Mouse (Mus musculus) bone marrow macrophage, adult 2 months (primary cell): Measurements from ENCODE around the gene Pkdcc. TPM values are rescaled to one million over a fixed set of nuclear protein-coding genes. Genes with fewer than 3 reads are reported as not detected.

Experiments used
- H3K27ac ChIP-seq: 2 replicates; pipeline ENCODE4 v1.5.1; 2012; ENCODE audit warnings: low read depth, low read length; ENCODE audit not compliant: insufficient read depth
- H3K4me1 ChIP-seq: 2 replicates; pipeline ENCODE4 v1.6.1; 2012; ENCODE audit warnings: low read length; ENCODE audit not compliant: control insufficient read depth, insufficient read depth
- H3K4me3 ChIP-seq: 2 replicates; pipeline ENCODE4 v1.5.1; 2012; ENCODE audit warnings: mild to moderate bottlenecking, low read length, moderate library complexity; ENCODE audit not compliant: insufficient read depth
- CTCF ChIP-seq: IDR thresholded peaks from 2 replicates; pipeline ENCODE4 v1.5.1; 2012; ENCODE audit warnings: low read depth, mild to moderate bottlenecking, low read length, moderate library complexity
- POLR2A ChIP-seq: IDR thresholded peaks from 2 replicates; pipeline ENCODE4 v1.6.1; 2012; ENCODE audit warnings: mild to moderate bottlenecking, low read depth, low read length, borderline replicate concordance
- polyA plus RNA-seq: library from polyadenylated mRNA; stranded (reverse); fragments of >200 nt; gene quantifications from 2 replicates; pipeline ENCODE4 v1.2.4, GENCODE M21; 2012; ENCODE audit not compliant: missing spikeins, insufficient read depth, insufficient read length

Gene Pkdcc
- polyA plus RNA-seq, 1 experiment, result 3.8 TPM

GRCm38 (mm10) chr17:83238123-83239058 is 23.3 kb downstream of the Pkdcc start:
- H3K27ac ChIP-seq, result no peak overlapping the region
- TF ChIP-seq CTCF, result no peak
- no peak for TF ChIP-seq POLR2A
- no peaks in the 10 kb centered on the region for H3K4me1 ChIP-seq
- H3K4me3 ChIP-seq, result no peak overlapping the region

- no peak for TF ChIP-seq CTCF
- no peak for TF ChIP-seq POLR2A
- peaks cover 8% of the 10 kb centered on the region for H3K4me1 ChIP-seq
Measured at GRCm38 (mm10) chr17:83244502-83244901, 29.4 kb downstream of the Pkdcc start.

GRCm38 (mm10) chr17:83245460-83245859 is 30.4 kb downstream of the Pkdcc start:
- Histone ChIP-seq H3K4me3 (no peak overlapping the region), H3K4me1 (peaks cover 8% of the 10 kb centered on the region), H3K27ac (no peak overlapping the region)
- no peak for TF ChIP-seq CTCF
- no peak for TF ChIP-seq POLR2A

More at GRCm38 (mm10) chr17:83244502-83244901, 29.4 kb downstream of the Pkdcc start:
- Histone ChIP-seq H3K27ac (no peak overlapping the region), H3K4me3 (no peak overlapping the region)

- Histone ChIP-seq H3K4me3 (no peak overlapping the region), H3K4me1 (peaks cover 8% of the 10 kb centered on the region), H3K27ac (no peak overlapping the region)
- TF ChIP-seq POLR2A (no peak), CTCF (no peak)
Measured at GRCm38 (mm10) chr17:83246090-83246489, 31.0 kb downstream of the Pkdcc start.

GRCm38 (mm10) chr17:83247176-83247575 is 32.1 kb downstream of the Pkdcc start:
- Histone ChIP-seq H3K27ac (no peak overlapping the region), H3K4me1 (peaks cover 8% of the 10 kb centered on the region), H3K4me3 (no peak overlapping the region)
- TF ChIP-seq POLR2A (no peak), CTCF (no peak)

GRCm38 (mm10) chr17:83248467-83248866 is 33.4 kb downstream of the Pkdcc start:
- Histone ChIP-seq H3K27ac (no peak overlapping the region), H3K4me1 (peaks cover 8% of the 10 kb centered on the region), H3K4me3 (no peak overlapping the region)
- no peak for TF ChIP-seq CTCF
- TF ChIP-seq POLR2A, result no peak

GRCm38 (mm10) chr17:83250903-83251526 is 35.9 kb downstream of the Pkdcc start:
- peaks cover 8% of the 10 kb centered on the region for H3K4me1 ChIP-seq
- no peak overlapping the region for H3K4me3 ChIP-seq
- no peak overlapping the region for H3K27ac ChIP-seq
- TF ChIP-seq POLR2A (no peak), CTCF (no peak)

GRCm38 (mm10) chr17:83253051-83253649 is 38.1 kb downstream of the Pkdcc start:
- H3K4me3 ChIP-seq, result no peak overlapping the region
- TF ChIP-seq CTCF (no peak), POLR2A (no peak)
- H3K27ac ChIP-seq, result no peak overlapping the region
- no peaks in the 10 kb centered on the region for H3K4me1 ChIP-seq

- Histone ChIP-seq H3K27ac (peak overlapping the region; percentile 85), H3K4me1 (peaks cover 14% of the 10 kb centered on the region), H3K4me3 (peak overlapping the region; percentile 58)
- TF ChIP-seq POLR2A, result no peak
- no peak for TF ChIP-seq CTCF
Measured at GRCm38 (mm10) chr17:83267202-83268128, 52.4 kb downstream of the Pkdcc start.

- Histone ChIP-seq H3K4me3 (no peak overlapping the region), H3K4me1 (peaks cover 42% of the 10 kb centered on the region), H3K27ac (no peak overlapping the region)
- TF ChIP-seq POLR2A (no peak), CTCF (peak; percentile 74)
Measured at GRCm38 (mm10) chr17:83271509-83271908, 56.4 kb downstream of the Pkdcc start.
